Mouse (Mus musculus) heart, postnatal 25 days (tissue): ENCODE data around the gene Pxt1. TPM values are rescaled to one million over a fixed set of nuclear protein-coding genes. Genes with fewer than 3 reads are reported as not detected.
A peak's percentile ranks its signal among the peaks of the same experiment; 100 is the strongest.

Experiments used
- DNase-seq: peaks from one replicate; pipeline ENCODE4 v3.0.0; 2022; ENCODE audit warnings: low spot score
- intact Hi-C: fragments of 180-260 bp; cut with DNase I; formaldehyde crosslinking; loops from one replicate; pipeline ENCODE4 v1.15.1; 2025
- total RNA-seq, 2 experiments: library from RNA; stranded (reverse); gene quantifications; 2 replicates each; pipeline ENCODE4 v1.2.3; 2021

The Pxt1 gene
- total RNA-seq, 2 experiments from 2014 or later, result 0.42 TPM; not detected in 1

DNA sequence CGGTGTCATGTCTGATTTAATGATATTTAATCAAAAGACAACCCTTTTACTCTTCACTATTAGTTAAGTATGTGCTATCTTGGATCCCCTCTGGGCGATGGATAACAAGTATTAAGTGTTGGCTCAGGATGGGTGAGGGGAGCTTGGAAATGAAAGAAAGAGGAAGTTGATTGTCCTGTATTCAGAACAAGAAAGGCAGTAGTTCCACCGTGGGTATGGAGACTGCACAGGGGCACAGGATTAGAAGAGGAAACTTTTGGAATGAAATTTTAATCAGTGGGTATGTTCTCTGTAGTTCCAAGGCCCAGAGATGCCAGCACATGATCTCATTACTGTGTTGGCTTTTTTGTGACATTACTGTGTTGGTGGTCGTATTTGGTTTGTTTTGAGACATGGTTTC, 7.1 kb upstream of the Pxt1 start:
- DNase-seq, result no peak
- intact Hi-C loops, result no loop called here

DNA sequence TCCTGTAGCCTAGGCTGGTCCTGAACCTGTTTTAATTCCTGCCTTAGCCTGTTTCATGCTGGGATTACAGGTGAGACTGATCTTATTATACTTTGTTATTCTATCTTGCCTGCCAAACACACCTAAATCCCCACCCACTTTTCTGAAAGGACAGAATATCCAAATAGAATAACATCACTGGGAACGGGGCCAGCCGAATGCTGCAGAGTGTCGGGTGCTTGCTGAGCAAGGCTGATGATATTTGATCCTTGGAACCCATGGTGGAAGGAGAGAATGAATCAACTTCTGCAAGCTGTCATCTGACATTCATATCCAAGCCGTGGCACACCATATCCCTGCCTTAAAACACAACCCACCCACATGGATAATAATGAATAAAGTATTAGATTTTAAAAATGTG, 5.0 kb upstream of the Pxt1 start:
- intact Hi-C loops, result no loop called here
- no peak for DNase-seq

DNA sequence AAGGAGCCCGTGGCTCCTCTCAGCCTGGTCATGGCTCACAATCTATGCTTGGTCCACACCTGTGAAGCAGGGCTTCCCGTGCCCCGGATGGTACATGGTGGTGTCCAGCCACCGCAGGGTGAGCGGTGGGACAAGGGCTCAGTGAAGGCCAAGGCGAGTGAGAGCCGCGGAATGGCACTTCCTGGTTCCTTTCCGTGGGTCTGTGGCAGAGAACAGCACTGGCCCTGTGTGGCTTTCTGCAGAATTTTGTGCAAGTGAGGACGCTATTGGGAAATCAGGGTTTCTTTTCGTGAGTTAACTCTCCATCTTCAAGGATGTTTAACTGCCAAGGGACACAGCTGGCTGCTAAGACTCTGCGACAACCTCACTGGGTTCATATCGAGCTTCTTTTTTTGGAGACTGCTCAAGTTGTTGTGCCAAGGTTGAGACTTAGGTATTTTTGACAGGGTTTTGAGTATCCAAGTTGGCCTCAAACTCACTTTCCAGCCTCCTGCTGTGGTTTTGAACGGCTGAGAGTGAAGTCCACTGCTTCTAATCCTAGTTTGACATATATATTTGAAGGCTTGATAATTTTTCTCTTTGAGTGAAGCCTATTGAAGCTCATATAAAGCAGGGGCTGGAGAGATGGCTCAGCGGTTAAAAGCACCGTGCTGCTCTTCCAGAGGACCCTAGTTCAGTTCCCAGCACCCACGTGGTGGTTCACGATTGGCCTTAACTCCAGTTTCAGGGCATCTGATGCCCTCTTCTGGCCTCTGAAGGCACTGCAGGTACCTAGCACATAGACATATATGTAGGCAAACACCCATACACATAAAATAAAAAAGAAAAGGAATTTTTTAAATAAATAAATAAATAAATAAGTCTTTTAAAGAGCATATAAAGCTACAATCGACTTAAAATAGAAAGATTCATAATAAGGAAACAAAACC, 3.6 kb upstream of the Pxt1 start:
- no peak for DNase-seq
- intact Hi-C loops, result no loop called here

DNA sequence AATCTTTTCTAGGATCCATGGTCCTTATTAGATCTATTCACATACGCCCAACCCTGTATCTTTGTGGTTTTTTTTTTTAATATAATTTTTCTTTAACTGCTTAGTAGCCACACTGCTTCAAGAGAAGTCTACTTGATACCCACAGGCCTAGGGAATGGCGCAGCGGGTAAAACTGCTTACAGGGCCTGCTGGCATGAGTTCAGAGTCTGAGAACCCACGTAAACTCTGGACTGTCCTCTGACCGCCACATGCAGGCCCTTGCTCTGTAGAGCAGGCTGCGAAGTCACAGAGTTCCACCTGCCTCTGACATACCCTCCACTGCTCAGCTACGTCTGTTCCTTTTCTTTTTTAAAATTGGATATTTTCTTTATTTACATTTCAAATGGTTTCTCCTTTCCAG, 841 bp upstream of the Pxt1 start:
- no peak for DNase-seq
- intact Hi-C loops, result no loop called here

DNA sequence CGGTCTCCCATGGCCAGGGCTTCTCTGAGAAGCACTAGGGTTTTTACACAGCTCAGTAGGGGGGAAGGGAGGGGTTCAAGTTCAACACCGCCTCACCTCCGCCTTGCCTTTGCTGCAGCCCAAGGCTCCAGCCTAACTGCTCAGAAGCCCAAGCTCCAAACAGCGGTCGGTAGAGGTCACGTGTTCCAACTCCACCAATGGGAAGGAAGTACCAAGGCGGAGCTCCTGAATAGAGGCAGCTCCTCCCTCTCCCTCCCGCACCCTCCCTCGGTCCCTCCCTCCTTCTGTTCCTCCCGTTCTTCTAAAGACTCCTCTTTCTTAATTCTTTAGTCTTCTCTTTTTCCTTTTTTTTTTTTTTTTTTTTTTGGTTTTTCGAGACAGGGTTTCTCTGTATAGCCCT, 1.5 kb downstream of the Pxt1 start:
- intact Hi-C loops, result no loop called here
- no peak for DNase-seq

DNA sequence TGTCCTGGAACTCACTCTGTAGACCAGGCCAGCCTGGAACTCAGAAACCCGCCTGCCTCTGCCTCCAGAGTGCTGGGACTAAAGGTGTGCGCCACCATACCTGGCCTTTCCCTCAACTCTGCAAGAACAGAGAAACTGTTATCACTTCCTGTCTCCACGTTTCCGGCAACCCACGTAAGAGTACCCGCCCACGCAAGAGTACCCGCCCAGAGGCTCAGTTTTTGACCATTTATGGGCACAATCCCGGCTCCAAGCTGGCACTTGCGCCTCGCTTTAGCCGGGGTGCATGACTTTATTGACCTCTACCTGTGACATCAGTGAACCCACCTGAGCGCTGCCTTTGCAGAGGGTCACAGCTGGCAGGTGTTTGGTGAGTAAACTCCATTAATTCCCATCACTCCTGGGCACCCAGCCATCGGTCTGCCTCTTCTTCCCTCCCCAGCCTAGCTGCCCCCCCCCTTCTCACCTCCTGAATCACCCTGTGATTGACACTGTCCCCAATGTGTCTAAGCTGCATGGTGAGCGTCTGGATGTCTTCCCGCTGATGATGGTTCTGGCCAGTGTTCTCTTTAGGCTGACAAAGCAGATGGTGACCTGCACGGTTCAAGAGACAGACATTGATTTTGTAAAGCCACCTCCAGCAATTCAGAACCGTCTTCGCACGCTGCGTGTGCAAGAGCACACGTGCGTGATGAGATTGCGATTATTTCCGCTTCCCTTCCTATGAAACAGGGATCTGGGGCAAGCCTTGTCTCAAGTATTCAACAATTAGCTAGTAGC, 2.7 kb downstream of the Pxt1 start:
- intact Hi-C loops, result no loop called here
- no peak for DNase-seq

DNA sequence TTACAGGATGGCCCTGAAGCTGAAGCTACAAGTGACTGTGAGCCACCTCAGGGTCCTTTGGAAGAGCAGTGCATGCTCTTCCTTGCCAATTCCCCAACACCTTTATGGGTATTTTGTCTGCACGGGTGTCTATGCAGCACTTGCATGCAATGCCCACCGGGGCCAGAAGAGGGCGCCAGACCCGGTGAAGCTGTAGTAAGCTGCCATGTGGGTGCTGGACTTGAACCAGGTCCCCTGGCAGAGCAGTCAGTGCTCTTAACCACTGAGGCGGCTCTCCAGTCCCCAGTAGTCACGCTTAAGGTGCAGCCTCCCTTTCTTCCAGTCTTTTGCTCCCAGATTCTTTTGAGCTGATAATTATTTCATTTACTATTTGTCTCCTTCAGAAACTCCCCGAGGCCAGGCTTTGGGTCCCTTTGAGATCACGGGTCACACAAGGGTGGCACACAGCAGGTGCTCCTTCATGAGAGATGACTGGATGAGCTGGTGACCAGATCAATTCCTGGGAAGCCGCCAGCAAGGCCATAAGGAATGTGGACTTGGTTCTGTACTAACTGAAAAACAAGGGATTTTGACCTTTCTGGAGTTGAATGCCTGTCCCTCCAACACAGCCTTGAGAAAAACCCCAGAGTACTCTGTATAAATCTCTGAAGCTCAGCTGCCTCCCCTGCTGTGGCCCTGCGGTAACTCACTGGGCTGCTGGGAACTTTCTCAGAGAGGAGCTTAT, 6.9 kb downstream of the Pxt1 start:
- intact Hi-C loops, result no loop called here
- no peak for DNase-seq

DNA sequence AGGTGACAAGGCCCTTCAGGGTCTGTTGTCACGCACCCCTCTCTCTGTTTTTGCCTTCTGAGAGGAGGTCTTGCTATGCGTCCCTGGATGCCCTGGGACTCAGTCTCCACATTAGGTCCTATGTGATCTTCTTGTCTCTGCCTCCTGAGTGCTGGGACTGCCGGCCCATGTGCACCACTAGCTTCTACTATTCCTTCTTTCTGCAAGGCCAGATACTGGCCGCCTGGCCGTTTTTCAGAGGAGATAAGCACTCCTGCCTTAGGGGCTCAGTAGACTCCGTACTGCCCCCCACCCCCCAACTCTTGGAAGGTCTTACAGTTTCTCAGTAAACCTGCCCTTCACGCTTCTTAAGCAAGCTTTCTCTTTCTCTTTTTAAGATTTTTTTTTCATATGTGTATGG, 7.5 kb downstream of the Pxt1 start:
- intact Hi-C loops, result no loop called here
- no peak for DNase-seq

DNA sequence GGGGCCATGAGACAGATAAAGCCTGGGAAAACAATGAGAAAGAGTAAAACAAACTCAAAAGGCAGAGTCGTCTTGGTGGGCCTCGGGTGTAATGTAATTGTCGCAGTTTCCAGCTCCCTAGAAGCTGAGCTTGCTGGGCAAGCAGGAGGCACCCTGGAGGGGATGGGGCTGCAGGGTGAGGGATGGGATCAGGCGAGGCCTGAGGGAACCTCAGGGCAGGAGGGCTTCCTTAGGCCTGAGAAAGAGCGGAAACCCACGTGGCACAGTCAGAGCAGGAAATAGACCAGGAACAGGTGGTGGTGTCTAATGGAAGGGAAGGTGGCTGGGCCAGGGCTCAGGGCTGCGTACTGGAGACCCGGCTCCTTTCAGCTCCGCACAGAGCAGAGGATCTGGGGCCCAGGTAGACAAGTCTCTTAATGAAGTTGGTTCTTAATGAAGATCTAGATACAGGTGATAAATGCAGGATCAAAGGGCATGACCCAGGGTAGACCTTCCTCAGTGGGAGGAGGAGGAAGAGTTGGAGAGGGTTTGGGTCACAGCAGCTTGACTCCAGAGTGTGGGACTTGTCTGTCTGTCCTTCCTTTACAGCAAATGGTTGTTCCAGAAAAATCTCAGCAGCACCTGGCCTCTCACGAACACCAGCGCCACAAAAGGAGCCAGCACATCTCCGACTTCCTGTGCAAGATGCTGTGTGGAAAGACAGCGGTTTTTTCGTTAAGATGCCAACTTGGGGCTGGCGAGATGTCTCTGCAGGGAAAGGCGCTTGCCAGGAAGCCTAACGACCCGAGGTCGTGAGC, 9.3 kb downstream of the Pxt1 start:
- no peak for DNase-seq
- intact Hi-C loops, result no loop called here

DNA sequence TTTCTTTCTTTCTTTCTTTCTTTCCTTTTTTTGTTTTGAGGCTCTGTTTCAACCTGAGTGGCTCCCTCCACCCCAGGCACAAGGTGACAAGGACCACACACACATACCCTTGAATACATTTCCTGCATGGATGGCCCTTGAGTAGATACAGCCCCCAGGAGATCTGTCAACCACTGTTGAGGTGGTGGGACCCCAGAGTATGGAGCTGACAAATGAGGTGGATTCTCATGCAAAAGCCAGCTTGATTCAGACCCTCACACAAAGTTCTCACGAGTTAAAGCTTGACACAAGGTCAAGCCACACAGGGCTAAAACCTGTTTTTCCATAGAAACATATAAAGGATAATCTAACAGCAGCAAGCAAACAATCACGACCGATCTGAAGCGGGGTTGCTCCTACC, 11.4 kb downstream of the Pxt1 start:
- DNase-seq, result no peak
- intact Hi-C loops, result no loop called here

DNA sequence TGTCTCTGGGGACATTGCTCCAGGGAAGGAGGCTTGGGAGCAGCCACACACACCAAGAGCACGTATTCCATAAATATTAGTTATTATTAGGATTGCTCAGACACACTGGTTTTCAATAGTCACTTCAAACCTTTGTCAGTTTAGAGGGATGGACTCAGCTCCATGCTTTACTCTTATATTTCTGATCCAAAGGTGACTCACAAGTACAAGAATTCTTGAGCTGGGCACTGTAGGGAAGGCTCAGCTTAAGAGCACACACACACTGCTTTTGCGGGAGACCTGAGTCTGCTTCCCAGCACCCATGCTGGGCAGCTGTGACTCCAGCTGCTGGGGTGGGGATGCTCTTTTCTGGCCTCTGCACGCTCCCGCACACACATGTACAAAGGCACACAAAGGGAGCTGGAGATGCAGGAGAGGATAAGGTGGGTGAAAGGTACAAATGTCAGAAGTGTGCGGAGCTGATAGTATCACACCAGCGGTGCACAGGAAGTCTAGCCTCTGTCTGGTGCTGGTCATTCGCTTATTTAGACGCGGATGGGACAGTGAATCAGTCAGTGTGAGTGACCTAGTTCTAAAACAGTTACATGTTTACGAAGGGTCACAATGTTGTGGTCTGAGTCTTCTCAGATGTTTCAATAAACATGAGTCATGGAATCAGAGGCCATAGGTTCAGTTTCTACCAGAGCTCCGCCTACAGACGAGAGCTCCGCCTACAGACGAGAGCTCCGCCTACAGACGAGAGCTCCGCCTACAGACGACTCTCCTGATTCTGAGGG, 12.0 kb downstream of the Pxt1 start:
- intact Hi-C loops, result loop anchor here (2.0 kb wide), 1 partner anchor 21 kb away; no protein-coding TSS in a partner anchor
- DNase-seq, result no peak

DNA sequence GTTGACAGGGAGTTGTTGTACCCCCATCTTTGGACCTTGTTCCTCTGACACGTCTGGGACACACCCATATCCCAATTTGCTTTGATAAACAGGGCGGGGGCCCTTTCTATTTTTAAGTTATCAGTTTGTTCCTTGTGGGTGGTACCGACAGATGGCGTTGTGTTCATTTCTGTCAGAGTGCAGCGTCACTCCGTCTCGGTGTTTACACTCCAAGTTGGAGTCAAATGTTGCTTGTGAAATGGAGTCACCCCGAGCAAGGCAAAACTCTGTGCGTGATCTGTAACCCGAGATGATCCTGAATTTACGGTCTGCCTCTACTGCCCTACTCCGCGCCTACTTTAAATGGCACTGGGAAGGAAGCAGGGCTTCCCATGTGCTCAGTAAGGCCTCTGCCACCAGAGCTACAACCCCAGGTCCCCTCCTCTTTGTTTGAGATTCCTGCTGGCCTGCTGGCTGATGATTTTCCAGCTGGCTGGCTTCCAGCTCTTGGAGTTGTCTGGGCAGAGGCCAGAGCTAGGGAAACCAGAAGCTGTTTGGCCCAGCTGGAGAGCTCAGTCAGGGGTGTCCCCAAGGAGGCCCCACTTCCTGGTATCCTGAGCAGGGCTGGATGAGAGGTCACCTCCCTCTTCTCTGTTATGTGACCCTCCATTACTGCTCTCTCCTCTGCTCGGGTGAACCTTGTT, 13.1 kb downstream of the Pxt1 start:
- intact Hi-C loops, result loop anchor here (2.0 kb wide), 1 partner anchor 22 kb away; no protein-coding TSS in a partner anchor
- peak; percentile 86 for DNase-seq

DNA sequence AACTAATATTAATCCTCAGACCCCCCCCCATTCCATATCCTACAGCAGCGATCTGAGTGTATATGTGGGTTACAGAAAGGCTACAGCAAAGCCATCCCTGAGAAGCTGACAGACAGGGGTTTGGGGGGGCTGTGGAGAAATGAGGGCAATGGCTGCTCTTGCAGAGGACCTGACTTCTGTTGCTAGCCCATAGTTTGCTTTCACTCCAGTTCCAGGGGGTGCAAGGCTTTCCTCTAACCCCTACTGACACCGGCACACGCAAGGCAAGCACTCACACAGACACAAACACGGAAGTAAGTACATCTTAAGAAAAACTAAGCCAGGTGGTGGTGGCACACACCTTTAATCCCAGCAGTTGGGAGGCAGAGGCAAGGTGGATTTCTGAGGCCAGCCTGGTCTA, 14.3 kb downstream of the Pxt1 start:
- DNase-seq, result no peak
- intact Hi-C loops, result no loop called here

DNA sequence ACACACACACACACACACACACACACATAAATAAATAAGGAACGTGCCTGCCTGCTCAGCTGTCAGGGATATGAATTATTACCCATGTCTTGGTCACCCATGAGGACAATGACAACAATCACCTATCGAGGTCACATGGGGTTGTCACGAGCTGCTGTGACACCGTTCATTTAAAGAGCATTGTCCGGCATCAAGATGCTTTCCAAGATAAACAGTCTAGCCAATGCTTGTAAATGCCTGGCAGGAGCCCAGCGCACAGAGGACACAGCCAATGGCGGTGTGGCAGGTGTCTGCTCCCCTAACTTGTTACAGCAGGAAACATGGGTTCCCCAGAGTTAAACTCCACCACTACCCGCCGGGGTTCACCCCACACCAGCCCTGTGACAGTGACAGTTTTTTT, 15.6 kb downstream of the Pxt1 start:
- DNase-seq, result no peak
- intact Hi-C loops, result no loop called here

DNA sequence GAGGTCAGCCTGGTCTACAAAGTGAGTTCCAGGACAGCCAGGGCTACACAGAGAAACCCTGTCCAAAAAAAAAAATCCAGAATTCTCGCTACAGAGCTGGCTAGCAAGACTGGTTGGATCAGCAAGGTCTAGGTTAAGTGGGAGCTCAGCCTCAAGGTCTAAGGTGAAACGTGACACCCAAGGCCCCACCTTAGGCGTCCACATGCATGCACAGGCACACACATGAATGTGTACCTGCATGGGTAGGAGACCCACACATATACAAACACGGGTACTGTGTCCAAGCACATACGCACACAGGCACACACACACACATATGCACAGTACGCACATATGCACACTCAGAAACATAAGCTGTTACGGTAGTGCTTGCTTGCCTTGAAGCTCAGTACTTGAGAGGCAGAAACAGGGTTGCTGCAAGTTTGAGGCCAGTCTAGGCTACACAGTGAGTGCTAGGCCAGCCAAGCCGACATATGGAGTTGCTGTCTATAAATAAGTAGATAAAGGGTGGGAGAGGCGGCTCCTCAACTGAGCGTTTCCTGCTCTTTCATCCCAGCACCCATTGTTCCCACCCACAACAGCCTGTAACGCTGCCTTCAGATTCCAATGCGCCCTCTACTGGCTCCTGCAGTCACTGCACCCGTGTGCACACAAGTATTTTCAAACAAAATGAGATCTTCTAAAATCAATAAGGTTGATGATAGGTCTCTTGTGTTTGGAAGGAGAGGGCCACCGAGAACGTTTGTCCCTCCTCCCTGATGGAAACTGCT, 16.6 kb downstream of the Pxt1 start:
- intact Hi-C loops, result loop anchor here (1.0 to 2.0 kb wide), 3 partner anchors 22 to 237 kb away; partner anchors contain the start of gene Slc26a8
- no peak for DNase-seq

DNA sequence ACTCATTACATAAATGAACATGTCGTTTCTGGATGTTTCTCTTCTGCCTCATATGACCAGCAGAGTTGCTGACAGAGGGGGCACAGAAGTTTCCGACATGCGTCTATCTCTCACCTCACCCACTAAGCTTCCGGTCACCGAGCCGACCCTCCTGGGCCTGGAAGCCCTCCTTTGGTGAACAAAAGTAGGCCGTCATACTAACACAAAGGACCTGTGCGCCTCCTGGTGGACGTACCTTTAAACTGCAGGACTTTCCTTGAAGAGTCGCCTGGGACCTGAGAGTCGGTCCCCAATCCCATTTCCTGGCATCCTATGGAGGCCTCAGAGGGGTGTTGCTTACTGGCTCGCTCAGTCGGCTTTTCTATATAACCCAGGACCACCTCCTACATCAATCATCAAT, 17.3 kb downstream of the Pxt1 start:
- intact Hi-C loops, result loop anchor here (1.0 to 2.0 kb wide), 3 partner anchors 22 to 236 kb away; partner anchors contain the start of gene Slc26a8
- peak; percentile 49 for DNase-seq

DNA sequence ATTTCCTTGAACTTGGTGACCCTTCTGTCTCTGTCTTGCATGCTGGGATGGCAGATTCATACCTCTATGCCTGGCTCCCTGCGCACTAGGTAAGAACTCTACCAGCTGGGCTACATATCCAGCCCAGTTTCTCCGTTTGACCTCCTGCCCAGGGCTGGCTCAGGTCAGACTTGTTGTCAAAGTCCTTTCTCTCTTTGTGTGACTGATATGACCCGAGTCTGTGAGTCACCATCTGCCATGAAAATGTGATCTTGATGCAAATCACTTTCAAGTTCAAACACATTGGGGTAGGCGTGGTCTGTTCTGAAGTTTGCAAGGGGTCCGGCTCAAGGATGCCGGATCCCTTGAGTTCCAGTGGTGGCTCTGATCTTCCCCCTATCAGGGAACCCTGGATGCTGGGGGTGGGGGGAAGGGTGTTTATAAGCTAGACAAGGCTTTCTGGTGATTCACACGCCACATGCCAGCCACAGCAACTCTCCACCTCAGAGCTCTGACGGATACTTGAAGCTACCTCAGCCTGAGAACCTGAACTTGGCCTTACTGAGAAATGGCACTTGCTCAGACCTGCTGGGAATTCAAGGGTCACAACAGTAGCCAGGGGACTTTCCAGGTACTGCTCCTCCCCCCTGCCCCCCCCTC, 18.6 kb downstream of the Pxt1 start:
- DNase-seq, result no peak
- intact Hi-C loops, result loop anchor here (2.0 kb wide), 1 partner anchor 162 kb away; no protein-coding TSS in a partner anchor
